Mouse (Mus musculus) hindbrain, postnatal 0 days (tissue): ENCODE measurements around the gene Rabl6. TPM values are rescaled to one million over a fixed set of nuclear protein-coding genes. Genes with fewer than 3 reads are reported as not detected.

Experiments
- ATAC-seq: fragments of 200-750 bp; cut with Nextera tagmentation; 2 replicates; pipeline ENCODE4 v1.8.0; 2017; ENCODE audit warnings: mild to moderate bottlenecking, moderate TSS enrichment, moderate library complexity
- DNase-seq: peaks from one replicate; pipeline ENCODE4 v3.0.0-alpha.2; 2015; ENCODE audit warnings: low spot score
- H3K27ac ChIP-seq: fragments of 300-500 bp; sonication (generic); 2 replicates; pipeline ENCODE4 v1.5.1; 2014; ENCODE audit warnings: mild to moderate bottlenecking
- H3K27me3 ChIP-seq: fragments of 300-500 bp; sonication (generic); 2 replicates; pipeline ENCODE4 v1.6.1; 2014; ENCODE audit warnings: low read length, mixed read lengths; ENCODE audit not compliant: insufficient read depth
- H3K36me3 ChIP-seq: fragments of 300-500 bp; sonication (generic); 2 replicates; pipeline ENCODE4 v1.6.1; 2014; ENCODE audit warnings: low read length, mixed read lengths; ENCODE audit not compliant: insufficient read depth
- H3K4me1 ChIP-seq: fragments of 300-500 bp; sonication (generic); 2 replicates; pipeline ENCODE4 v1.6.1; 2014; ENCODE audit warnings: antibody characterized with exemption, low read length, mixed read lengths; ENCODE audit not compliant: insufficient read depth
- H3K4me2 ChIP-seq: fragments of 300-500 bp; sonication (generic); 2 replicates; pipeline ENCODE4 v1.6.1; 2014; ENCODE audit warnings: low read depth, mild to moderate bottlenecking, low read length, moderate library complexity, mixed read lengths
- H3K4me3 ChIP-seq: fragments of 300-500 bp; sonication (generic); 2 replicates; pipeline ENCODE4 v1.5.1; 2014; ENCODE audit warnings: low read length
- H3K9ac ChIP-seq: fragments of 300-500 bp; sonication (generic); replicated peaks from 2 replicates; pipeline ENCODE4 v1.6.1; 2014; ENCODE audit warnings: mild to moderate bottlenecking, low read length, moderate library complexity, mixed read lengths
- H3K9me3 ChIP-seq: fragments of 300-500 bp; sonication (generic); 2 replicates; pipeline ENCODE4 v1.6.1; 2016; ENCODE audit warnings: low read length, mixed read lengths
- CTCF ChIP-seq: IDR thresholded peaks from 2 replicates; pipeline ENCODE4 v1.5.1; 2016; ENCODE audit warnings: antibody characterized with exemption, control low read depth, low read depth
- WGBS: fragments of 180-500 bp; shearing (Covaris S2); extraction: QIAGEN DNeasy Blood & Tissue Kit; methylation state at CpG from one replicate; pipeline ENCODE4 v1.1.7; 2014; 5-methylcytosine and 5-hydroxymethylcytosine counted together
- polyA plus RNA-seq: library from polyadenylated mRNA; unstranded; fragments of >200 nt; fragmentation: Nextera tagmentation; extraction: Ambion mirVana; gene quantifications from 2 replicates; pipeline ENCODE4 v1.2.1, GENCODE M21; 2015
- total RNA-seq: library from RNA; depleted of rRNA; stranded (reverse); fragments of >200 nt; gene quantifications from 2 replicates; pipeline ENCODE4 v1.2.3, GENCODE M21; 2014

Gene Rabl6
- total and polyA plus RNA-seq, 2 experiments from 2014 or later: 53.0 to 71.8 TPM

- no peak for DNase-seq
- Histone ChIP-seq H3K27me3 (peaks cover 38% of the 10 kb centered on the region), H3K9ac (peak overlapping the region; percentile 48; the same call in 1 of the 2 replicates), H3K4me3 (no peak overlapping the region), H3K4me1 (peaks cover 32% of the 10 kb centered on the region), H3K4me2 (peak overlapping the region; percentile 92), H3K9me3 (no peaks in the 10 kb centered on the region), H3K36me3 (peaks cover 9% of the 10 kb centered on the region; the same call in 1 of the 2 replicates), H3K27ac (0 out of 2 replicates have a peak overlapping the region, but pooled peaks have one; percentile 86)
- WGBS: 71% methylated on average over 16 of the region's 16 CpGs
- no peak for TF ChIP-seq CTCF
- ATAC-seq: no peak
Observed at GRCm38 (mm10) chr2:25576028-25576850, 32.1 kb downstream of the Rabl6 start.

GRCm38 (mm10) chr2:25575432-25576027, 32.8 kb downstream of the Rabl6 start:
- peak overlapping the region; percentile 48 for H3K9ac ChIP-seq
- H3K4me3 ChIP-seq: peak overlapping the region; percentile 56
- peaks cover 38% of the 10 kb centered on the region for H3K27me3 ChIP-seq
- peaks cover 26% of the 10 kb centered on the region for H3K4me1 ChIP-seq
- DNase-seq (peak; percentile 50), ATAC-seq (no peak)
- TF ChIP-seq CTCF: no peak
- peak overlapping the region; percentile 86; the same call in 1 of the 2 replicates for H3K27ac ChIP-seq
- H3K4me2 ChIP-seq: peak overlapping the region; percentile 92
- peaks cover 9% of the 10 kb centered on the region; the same call in 1 of the 2 replicates for H3K36me3 ChIP-seq
- WGBS: 11% methylated on average over 21 of the region's 21 CpGs
- H3K9me3 ChIP-seq: no peaks in the 10 kb centered on the region

DNA sequence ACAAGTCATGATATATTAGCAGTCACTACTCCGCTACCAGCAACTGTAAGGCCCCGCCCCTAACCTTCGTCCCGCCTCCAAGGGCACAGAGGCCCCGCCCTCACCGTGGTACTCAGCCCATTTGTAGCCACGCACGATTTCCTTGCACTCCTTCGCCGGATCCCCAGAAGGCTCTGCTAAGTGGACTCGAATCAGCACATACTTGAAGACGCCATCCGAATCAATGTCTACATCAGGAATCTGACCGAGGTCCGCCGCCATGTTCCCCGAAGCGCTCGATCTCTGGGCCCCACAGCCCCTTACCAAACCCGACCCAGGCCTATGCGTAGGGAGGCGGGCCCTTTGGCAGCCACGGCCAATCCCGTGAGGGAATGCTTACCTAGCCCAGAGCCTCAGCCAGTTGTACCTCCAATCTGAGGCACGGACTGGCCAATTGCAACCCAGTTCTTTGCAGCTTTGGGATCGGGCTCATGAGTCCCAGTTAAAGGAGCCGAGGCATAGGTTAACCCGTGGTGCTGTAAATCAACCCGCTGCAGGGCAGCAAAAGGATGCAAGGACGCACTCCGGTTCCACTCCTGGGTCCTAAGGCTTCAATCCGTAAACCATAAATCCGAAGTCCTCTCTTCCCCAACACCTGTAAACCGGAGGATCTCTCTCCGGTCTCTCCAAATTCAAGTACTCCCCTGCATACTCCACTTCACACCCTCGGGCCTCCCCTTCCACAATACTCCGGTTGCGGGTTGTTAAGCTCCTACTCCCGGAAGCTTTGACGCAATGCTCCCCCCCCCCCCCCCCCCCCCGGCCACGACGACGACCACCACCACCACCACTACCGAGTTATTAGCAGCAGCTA, 33.5 kb downstream of the Rabl6 start, which contains the start of the genes Mamdc4 and Phpt1:
Mamdc4 (minus strand) TSS at position 267 of the 853 bp plus-strand sequence.
Phpt1 (minus strand) TSS at position 646 of the 853 bp plus-strand sequence.
- H3K4me3 ChIP-seq: peak within 1 kb of the TSS; percentile 56
- peaks cover 35% of the 10 kb centered on the region for H3K27me3 ChIP-seq
- DNase-seq (peak; percentile 99), ATAC-seq (peak; percentile 98)
- H3K9ac ChIP-seq: peak within 1 kb of the TSS; percentile 67
- H3K36me3 ChIP-seq: peaks cover 9% of the 10 kb centered on the region; the same call in 1 of the 2 replicates
- peak within 1 kb of the TSS; percentile 86 for H3K27ac ChIP-seq
- WGBS: under 1% methylated on average over 44 of the region's 45 CpGs
- no peaks in the 10 kb centered on the region for H3K9me3 ChIP-seq
- peaks cover 20% of the 10 kb centered on the region for H3K4me1 ChIP-seq
- peak within 1 kb of the TSS; percentile 92 for H3K4me2 ChIP-seq
- no peak for TF ChIP-seq CTCF

- Histone ChIP-seq H3K4me1 (peaks cover 17% of the 10 kb centered on the region), H3K27me3 (peaks cover 28% of the 10 kb centered on the region), H3K36me3 (peaks cover 9% of the 10 kb centered on the region; the same call in 1 of the 2 replicates), H3K27ac (peak overlapping the region; percentile 86), H3K9me3 (no peaks in the 10 kb centered on the region), H3K4me2 (peak overlapping the region; percentile 92), H3K9ac (peak overlapping the region; percentile 67), H3K4me3 (peak overlapping the region; percentile 56)
- no peak for DNase-seq
- no peak for ATAC-seq
- WGBS: 15% methylated on average over 11 of the region's 11 CpGs
- TF ChIP-seq CTCF: no peak
Observed at GRCm38 (mm10) chr2:25574136-25574535, 34.2 kb downstream of the Rabl6 start.

- 96% methylated on average over 2 of the region's 2 CpGs for WGBS
- peaks cover 5% of the 10 kb centered on the region; the same call in 1 of the 2 replicates for H3K36me3 ChIP-seq
- H3K4me2 ChIP-seq: peak overlapping the region; percentile 92
- H3K27me3 ChIP-seq: peaks cover 17% of the 10 kb centered on the region
- no peaks in the 10 kb centered on the region for H3K9me3 ChIP-seq
- no peak for TF ChIP-seq CTCF
- ATAC-seq (no peak), DNase-seq (no peak)
- no peak overlapping the region for H3K4me3 ChIP-seq
- H3K4me1 ChIP-seq: peaks cover 17% of the 10 kb centered on the region
- no peak overlapping the region for H3K27ac ChIP-seq
- 0 out of 2 replicates have a peak overlapping the region, but pooled peaks have one; percentile 31 for H3K9ac ChIP-seq
Observed at GRCm38 (mm10) chr2:25573068-25573467, 35.3 kb downstream of the Rabl6 start.

GRCm38 (mm10) chr2:25571221-25571620, 37.1 kb downstream of the Rabl6 start:
- H3K36me3 ChIP-seq: no peaks in the 10 kb centered on the region
- DNase-seq: no peak
- no peak overlapping the region for H3K4me2 ChIP-seq
- H3K27me3 ChIP-seq: 0 out of 2 replicates have a peak, but pooled peaks cover 2% of the 10 kb centered on the region
- 93% methylated on average over 4 of the region's 4 CpGs for WGBS
- 0 out of 2 replicates have a peak overlapping the region, but pooled peaks have one; percentile 5 for H3K9ac ChIP-seq
- no peaks in the 10 kb centered on the region for H3K9me3 ChIP-seq
- no peak overlapping the region for H3K27ac ChIP-seq
- TF ChIP-seq CTCF: no peak
- peaks cover 17% of the 10 kb centered on the region for H3K4me1 ChIP-seq
- no peak overlapping the region for H3K4me3 ChIP-seq
- no peak for ATAC-seq
